Mouse (Mus musculus): Measurements from ENCODE around the gene Frmd8.

DNA sequence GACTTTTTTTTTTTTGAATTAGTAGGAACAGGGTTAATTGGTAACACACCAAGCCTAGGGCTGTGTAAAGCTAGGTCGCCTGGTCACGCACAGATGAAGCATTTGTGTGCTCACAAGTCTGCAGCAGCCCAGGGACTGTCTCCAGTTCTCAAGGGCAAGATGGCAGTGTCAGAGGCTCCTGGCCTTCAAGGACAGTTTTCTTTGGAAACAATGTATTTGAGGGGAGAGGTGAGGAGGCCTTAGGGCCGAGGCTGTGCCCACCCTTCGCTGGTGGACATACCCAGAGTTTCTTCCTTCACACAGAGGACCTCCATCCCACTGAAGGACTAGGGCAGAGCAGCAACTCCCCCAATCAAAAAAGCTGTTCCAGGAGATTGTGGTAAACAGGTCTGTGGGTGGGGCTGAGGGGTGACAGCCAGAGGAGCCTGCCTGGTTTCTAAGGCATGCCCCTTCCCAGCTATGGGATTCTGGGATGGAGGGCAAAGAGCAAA is 27.7 kb downstream of the Frmd8 start:
- TF ChIP-seq CTCF (IDR thresholded peaks at IDR 0.05; ENCODE audit: low read depth) (no peak), EP300 (optimal IDR thresholded peaks at IDR 0.05) (no peak)
